Mouse (Mus musculus): ENCODE measurements around the gene Slc9a9.

DNA sequence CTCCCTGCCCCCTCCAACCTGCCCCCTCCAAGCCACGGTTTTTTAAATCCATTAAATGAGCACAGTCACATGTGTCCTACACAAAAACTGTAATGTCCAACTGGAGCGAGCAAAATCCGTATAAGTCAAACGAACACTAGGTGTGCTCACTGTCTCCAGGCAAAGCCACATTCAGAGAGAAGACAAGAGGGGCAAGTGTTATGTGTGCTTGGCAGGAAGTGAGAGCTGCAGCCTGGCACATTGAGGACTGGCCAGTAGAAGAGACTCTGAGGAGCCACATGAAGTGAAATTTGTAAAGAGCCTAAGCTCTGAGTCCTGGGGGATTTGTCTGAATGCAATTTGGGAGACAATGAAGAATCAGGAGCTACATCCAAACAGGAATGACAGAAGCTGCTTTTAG lies 481.3 kb downstream of the Slc9a9 start:
- no peak for TF ChIP-seq ZC3H11A (IDR thresholded peaks at IDR 0.05; ENCODE audit: low read depth, low read length)
- no peak for TF ChIP-seq CTCF (IDR thresholded peaks at IDR 0.05 in 2 of 3, conservative IDR thresholded peaks at IDR 0.05 in 1 of 3; ENCODE audit: control insufficient read depth in 1 of 3, insufficient read depth in 1 of 3, low read depth in 2 of 3, low read length in 3 of 3, poor library complexity in 1 of 3, severe bottlenecking in 1 of 3)
- TF ChIP-seq CHD2 (IDR thresholded peaks at IDR 0.05; ENCODE audit: low read length): no peak
- no peak for TF ChIP-seq SIN3A (IDR thresholded peaks at IDR 0.05; ENCODE audit: low read length)
- TF ChIP-seq MAFK (IDR thresholded peaks at IDR 0.05; ENCODE audit: borderline replicate concordance, low read depth, low read length): no peak
- no peak for TF ChIP-seq RAD21 (IDR thresholded peaks at IDR 0.05; ENCODE audit: low read depth, low read length)
- no peak for TF ChIP-seq NRF1 (IDR thresholded peaks at IDR 0.05; ENCODE audit: insufficient read depth, low read depth, low read length, poor library complexity, severe bottlenecking)
- no peak for TF ChIP-seq POLR2AphosphoS2 (IDR thresholded peaks at IDR 0.05; ENCODE audit: low read length)
- TF ChIP-seq MXI1 (IDR thresholded peaks at IDR 0.05; ENCODE audit: low read depth, low read length): no peak
- no peak for TF ChIP-seq USF1 (IDR thresholded peaks at IDR 0.05; ENCODE audit: low read depth, low read length)
- no peak for TF ChIP-seq POLR2A (IDR thresholded peaks at IDR 0.05; ENCODE audit: control insufficient read depth in 1 of 2, insufficient read depth in 1 of 2, low read depth in 1 of 2, low read length in 2 of 2, poor library complexity in 1 of 2)

Measured in MEL (cell line).